Mouse (Mus musculus) neutrophil, adult 5-6 weeks (primary cell): Measurements from ENCODE around the gene Sox8. TPM values are rescaled to one million over a fixed set of nuclear protein-coding genes. Genes with fewer than 3 reads are reported as not detected.

Experiments
- ATAC-seq: fragments of 151-379, 151-347 bp; 2 replicates; pipeline ENCODE4 v1.8.0; 2017; ENCODE audit warnings: mild to moderate bottlenecking, moderate TSS enrichment; ENCODE audit not compliant: insufficient number of reproducible peaks, poor library complexity, low FRiP score, severe bottlenecking; ENCODE audit errors: extremely low read depth
- total RNA-seq: library from RNA; stranded (forward); fragments of 200-1000 nt; gene quantifications from 2 replicates; pipeline ENCODE4 v1.2.3, GENCODE M21; 2017

The Sox8 gene
- total RNA-seq, 1 experiment from 2014 or later = not detected

DNA sequence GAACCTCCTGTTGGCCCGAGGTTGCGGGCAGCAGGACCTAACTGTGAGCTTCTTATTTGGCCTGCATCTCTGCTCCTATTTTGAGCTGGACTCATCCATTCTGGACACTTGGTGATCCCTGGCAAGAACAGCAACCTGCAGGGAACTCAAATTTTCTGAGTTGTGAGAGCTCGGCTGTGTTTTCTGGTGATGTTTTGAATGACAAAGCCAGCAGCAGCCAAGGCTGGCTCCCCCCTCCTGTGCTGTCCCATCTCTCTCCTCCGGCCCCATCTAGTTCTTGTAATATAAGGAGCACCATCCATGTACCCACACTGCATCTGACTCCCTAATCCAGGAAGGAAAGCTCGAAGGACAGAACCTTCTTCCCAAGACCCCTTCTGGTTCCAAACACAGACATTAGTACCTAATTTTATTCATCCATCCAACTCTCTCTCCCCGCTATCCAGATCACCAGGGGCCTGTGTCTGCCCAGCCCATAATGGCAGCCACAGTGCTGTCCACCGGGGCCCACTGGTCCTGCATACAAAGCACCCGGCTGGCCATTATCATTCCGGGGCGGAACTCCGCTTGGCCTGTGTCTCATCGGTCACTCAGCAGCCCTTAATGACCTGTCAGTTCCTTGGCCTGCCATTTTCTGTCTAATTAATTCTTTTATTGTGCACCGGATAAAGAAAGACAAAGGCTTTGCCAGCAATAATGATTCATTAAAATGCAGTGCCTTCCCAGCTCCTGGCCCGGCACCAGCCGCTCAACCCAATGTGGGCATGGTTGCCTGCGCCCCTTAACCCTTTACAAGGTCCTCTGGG is 9.1 kb downstream of the Sox8 start:
- ATAC-seq = no peak

DNA sequence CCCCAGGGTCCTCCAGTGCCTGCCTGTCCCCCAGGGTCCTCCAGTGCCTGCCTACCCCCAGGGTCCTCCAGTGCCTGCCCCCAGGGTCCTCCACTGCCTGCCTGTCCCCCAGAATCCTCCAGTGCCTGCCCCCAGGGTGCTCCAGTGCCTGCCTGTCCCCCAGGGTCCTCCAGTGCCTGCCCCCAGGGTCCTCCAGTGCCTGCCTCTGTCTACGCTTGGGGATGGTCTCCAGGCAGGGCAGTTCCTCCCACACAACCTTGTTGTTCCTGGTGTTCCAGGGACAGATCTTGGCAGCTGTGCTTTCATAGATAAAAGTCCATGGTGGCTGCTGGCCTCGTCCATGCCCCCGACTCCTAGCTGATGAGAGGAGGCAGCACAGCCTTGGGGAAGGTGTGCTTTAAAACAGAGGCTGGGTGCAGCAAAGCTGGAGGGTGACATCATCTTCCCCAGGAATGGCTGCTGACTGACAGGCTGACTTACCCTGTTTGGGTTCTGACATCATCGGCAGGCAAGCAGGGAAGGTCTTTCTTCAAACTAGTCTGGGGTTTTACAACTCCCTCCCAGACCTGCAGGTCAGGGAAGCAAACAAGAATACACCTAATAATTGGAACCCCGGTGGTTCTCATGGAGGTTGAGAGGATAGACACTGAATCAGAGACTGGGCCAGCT is 9.8 kb downstream of the Sox8 start:
- no peak for ATAC-seq

DNA sequence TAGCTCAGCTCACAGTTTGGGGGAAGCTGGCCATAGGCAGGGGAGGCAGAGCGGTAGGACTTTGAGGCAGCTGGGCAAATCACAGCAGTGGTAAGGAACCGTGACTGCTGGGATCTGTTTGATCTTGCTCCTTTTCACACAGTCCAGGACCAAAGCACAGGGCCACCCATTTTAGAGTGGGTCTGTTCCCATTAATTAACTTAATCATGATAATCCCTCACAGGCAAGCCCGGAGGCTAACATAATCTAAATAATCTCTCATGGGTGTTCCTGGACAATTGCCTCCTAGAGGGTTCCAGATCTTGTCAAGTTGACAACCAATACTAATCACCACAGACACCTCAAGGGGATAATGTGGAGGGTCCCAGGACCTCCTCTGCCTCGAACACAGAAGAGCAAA is 10.9 kb downstream of the Sox8 start:
- ATAC-seq = no peak

DNA sequence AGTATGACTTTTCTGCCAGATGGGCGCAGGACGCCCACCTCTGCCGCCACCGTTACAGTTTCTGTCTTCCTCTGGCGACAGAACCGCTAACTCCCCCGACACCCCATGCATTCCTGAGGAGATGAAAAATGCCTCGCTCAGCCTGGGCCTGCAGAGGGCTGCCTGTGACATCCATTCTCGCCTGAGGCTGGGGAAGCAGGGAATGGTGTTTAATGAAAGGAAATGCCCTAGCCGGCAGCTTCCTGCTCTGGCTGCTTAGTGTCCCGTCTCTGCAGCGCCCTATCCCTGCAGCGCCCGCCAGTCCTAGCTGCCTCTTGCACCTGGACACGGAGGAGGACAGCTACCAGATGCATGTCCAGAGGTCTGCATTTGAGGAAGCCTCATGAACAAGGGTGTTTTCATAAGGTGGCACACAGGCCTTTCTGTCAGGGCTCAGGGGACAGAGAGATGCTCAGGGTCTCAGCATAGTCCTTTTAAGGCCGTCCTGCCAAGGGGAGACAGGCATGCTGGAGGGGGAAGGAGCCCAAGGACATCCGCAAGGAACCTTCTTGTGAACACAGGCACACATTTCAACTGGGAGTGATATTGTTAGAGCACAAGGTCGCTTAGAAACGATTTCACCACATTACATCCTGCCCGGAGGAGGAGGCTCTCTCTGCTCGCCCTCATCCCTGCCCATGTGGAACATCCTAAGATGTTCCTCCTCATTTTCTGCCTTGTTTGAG is 13.7 kb downstream of the Sox8 start:
- ATAC-seq = no peak

DNA sequence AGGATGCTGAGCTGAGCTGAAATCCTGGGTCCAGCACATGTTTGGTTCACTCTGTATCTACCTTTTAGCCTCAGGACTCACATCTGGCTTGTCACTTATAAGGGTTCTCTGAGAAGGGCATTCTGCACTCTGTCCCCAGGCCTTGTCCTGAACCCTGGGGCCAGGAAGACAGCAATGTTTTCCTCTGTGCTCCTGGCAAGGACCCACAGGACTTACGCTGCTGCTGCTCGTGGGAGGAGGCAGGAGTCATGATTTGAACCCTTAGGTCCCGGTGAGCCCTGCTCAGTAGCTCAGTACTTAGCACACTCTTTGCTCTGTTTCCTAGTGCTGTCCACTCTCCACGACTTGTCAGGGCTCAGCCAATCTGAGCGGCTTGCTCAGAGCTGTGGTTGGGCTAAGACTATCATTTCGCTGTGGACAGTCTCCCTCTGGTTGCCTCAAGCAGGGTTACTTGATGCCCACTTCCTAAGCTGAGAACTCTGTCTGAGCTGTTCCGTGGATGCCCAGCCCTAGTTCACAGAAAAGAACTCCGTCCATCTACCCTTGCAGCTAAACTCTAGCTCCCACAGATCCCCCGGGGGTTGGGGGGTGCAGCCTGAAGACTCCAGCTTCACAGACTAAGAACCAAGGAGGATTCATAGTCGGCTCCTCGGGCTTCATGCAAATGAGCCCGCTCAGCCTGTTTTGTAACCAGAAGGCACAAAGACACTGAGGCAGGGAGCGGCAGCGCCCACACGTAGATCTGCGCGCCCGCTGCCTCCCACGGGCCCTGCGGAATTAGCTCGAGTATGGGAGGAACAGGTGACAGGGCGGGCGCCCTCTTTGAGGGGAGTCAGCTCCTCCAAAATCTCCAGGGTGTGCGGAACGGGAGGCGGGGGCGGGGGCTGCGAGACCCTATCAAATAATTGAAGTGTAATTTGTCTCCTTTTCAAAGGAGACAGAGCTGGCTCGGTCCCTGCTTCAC is 14.5 kb downstream of the Sox8 start:
- no peak for ATAC-seq

DNA sequence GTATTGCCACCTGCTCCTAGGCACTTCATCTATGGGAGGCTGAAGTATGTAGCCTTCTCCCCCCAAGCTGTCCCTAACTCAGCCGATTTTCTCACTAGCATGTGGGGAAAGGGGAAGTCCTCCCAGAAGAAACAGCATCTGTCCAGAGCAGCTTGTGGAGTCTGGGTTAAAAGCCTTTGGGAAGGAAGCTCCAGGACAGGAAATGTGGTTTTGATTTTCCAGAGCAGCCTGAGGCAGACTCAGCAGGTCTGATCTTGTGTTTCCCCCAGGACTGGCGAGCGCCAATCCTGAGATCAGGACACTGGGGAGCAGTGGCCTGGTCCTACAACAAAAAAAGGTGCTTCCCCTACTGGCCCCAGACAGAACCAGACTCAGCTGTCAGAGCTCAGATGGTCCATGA is 15.3 kb downstream of the Sox8 start:
- no peak for ATAC-seq

DNA sequence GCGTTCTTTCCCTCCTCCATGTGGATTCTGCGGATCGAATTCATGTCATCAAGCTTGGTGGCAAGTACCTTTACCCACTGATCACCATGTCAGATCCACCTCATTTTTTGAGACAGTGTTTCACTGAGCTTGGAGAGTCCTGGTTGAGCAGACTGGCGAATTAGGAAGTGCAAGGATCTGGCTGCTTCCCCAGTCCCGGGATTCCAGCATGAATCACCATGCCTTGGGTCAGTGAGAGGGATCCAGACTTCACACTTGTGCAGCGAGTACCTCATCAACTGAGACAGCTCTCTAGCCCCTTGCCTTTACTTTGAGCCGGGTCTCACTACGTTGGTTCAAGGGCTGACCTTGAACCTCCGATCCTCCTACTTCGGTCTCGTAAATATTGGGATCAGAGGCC is 19.2 kb downstream of the Sox8 start:
- ATAC-seq = no peak

DNA sequence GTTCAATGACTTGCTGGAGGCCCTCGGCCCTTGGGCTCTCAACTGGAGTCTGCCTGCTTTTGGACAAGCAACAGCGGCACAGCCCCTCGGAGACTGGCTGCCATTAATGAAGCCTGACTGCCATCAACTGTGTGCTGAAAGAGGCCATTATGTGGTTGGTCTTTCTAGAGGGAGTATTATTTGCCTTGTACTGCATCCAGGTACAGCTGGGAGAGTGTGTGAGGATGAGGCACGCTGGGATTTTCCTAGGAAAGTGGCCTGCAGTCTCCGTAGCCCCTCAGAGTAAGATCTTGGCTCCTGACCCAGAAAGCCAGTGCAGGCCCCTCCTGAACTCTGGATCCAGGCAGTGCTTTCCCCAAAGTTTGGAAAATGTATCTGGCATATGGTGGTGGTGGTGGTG is 20.5 kb downstream of the Sox8 start:
- ATAC-seq = no peak

DNA sequence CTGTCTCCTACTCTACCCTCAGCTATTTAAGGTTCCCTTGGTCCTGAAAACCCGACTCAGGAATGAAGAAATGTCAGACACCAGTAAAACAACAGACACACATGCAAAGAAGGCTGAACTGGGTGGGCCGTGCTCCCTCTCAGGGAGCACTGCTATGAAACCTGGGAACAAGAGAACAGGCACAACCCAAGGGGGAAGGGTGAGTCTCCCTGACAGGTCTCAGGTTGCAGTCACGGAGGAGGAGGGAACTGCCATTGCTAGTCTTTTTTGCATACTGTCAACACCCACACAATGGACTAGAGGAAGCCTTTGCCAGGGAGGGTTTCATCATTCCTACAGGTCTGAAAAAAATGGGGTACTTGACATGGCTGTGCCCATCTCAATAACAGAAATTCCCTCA is 23.5 kb downstream of the Sox8 start:
- ATAC-seq = no peak

DNA sequence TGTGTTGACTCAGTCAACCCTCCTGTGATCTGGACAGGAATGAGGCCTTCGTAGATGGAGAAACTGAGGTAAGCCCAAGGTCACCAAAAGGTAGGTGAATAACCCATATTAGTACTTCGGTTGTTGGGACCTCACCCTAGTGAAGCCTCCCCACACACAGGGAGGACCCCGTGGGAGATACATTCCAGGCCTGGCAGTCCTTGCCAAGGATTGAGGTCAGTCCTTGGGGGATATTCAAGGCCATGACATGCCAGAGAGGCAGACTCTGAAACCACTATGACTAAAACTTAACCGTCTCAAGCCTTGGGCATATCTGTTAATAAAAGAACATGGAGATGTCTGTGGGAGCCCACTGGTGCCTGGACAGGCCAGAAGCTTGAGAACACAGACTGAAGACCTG is 28.7 kb downstream of the Sox8 start:
- ATAC-seq = no peak

DNA sequence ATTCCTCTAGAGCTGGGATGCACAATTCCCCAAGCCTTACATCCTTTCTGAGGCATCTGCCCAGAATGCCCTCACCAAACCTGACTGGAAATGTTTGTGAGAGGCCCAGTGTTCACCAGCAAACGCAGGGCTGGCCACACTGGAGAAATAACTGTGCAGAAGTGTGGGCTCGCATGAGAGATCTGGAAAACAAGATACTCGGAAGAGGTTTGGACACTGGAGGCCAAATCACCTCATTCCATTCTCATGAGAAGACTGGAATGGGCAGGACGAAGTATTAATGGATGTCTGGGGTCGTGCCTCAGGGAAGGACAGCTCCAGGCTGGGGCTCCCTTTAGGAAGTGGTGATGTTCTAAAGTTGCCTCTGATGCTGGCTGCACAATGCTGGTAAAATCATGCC is 29.8 kb downstream of the Sox8 start:
- no peak for ATAC-seq

DNA sequence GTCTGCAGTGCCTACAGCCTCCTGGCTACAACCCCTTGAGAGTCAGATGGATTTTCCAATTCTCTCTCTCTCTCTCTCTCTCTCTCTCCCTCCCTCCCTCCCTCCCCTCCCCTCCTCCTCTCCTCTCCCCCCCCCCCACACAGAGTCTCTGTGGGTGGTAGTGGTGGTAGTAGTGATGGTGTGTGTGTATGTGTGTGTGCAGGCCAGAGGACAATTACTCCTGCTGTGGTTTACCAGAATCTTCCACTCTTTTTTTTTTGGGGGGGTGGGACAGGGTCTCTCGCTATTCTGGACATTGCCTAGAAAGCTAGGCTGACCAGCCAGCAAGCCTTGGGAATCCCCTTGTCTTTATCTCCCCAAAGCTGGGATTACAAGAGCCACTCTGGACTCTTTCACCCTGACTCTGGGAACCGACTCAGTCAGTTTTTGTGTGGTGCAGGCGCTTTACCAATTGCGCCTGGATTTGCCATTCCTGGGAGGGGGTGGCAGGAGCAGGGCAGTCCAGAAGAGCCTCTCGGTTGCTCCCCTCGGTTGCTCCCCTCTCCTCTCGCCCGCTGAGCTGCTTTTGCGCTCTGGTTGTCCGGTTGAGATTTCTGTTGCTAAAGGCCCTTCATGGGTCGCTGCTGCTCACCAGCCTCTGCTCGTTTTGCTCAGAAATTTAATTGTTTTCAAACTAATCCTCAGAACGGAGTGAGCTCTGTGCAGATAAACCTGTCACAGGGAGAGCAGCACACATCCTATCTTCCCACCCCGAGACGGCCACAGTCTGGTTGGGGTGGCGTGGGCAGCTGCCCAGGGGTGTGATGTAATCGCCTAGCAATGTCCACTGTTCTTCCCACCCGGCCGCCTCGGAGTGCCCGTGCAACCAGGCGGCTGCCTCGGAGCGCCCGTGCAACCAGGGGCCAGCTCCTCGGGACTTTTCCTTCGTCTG is 31.3 kb downstream of the Sox8 start:
- no peak for ATAC-seq

DNA sequence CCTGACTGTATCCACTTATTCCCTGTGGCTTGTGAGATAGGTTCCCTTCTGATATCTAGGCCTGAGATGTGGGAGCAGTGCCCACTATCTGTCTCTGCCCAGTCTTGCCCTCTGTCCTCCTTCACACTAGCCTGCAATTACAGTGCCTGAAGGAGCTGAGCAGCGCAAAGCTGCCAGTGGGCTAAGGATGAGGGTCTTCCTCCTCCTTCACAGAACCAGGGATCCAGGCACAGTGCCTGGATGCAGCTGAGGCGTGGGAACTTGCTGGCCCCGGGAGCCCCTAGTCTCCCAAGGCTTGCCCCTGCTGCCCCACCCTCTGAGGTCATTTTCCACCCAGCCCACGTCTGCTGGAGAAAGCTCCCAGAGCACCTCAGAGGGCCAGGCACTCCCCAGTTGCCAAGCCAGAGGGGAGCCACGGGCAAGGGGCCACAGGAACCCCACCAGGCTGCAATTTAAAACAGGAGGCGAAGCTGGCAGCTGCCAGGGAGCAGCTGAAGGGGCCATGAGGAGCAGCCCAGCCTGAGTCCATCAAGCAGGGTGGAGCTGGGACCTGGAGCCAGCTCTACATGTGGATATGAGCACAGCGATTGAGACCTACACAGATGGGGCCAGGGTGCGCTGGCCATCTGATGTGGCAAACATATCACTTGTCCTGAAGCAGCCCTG is 40.0 kb downstream of the Sox8 start:
- ATAC-seq = no peak

DNA sequence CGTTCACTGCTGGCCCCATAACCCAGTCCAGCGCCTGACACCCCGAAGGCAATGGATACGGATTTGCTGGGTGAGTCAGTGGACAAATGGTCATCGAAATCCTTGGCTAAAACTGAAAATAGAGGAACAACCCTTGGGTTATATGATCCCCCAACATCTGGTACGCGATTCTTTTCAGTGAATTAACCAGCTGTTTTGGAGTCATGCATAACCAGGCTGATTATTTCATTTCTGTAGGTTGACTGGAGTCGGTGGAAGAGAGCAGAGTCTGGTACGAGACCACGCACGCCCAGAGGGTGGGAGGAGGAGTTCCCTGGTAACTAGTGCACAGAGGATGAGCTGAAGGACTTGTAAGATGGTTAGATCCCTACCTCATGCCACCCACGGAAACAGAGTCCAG is 48.4 kb downstream of the Sox8 start:
- ATAC-seq = no peak

DNA sequence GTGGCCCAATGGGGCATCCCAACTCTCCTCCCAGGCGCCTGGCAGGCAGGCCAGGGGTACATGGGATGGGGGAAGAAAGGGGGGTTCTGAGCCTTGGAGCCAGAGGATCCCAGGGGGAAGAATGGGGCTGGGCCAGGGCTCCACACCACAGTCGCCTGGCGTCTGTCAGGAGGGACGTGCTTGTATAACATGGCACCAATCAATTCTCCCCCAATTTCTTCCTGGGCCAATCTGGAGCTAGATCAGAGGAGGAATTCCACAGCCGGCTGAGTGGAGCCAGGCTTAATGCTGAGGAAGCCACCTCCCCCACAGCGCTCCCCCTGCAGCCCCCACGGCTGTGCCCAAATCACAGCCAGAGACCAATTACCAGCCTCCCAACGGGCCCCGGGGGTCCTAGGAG is 50.0 kb downstream of the Sox8 start:
- ATAC-seq = no peak

DNA sequence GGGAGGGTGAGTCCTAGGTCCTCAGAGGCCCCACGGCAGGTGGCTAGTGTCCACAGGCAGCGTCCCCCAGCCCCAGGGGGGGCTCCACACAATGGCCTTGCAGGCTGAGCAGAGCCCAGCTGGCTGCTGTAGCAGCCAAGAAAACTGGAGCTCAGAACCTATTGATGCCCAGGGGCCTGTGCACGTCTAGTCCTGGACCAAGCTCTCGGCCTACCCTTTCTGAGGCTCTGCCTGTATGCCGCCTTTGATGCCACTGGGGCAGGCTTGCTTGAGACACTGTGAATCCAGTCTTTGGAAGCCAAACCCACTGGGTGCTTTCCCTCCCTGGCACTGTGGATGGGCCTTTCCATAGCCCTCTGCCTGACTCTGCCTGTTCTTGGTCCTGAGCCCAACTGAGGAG is 51.0 kb downstream of the Sox8 start:
- ATAC-seq = no peak

DNA sequence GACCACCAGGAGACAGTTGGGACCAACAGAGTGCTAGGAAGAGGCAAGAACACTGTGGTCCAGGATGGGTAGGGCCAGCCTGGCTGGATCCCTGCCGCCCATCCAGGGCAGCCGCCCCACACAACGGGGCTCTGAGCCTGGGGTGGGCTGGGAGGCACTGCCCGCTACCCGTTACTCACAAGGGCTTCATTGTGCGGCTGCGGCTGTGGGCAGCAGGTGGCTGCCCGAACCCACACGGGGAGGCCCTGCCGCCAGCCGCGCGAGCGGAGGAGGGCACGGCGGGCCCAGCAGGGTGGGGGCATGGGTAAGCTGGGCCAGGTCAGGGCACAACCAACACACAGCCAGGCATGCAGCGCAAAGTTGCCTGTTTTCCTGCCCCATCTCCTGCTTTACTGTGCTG is 52.3 kb downstream of the Sox8 start:
- ATAC-seq = no peak

DNA sequence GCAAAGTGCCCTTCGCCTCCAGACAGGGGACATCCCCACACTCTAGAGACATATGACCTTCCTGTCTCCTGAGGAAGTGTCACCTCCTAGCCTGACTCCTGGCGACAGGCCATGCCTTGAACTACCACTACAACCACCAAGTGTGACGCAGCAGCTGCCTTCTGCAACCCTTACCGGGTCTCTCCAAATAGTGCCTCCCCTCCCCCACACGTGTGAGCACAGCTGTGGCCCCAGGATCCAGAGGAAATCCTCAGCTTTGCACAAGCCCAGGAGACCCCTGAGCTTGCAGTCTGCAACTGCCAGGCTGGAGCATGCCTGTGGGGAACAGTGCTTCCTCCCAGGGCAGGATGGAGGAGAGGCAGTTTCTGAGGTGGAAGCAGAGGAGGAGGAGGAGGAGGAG is 54.2 kb downstream of the Sox8 start:
- ATAC-seq = no peak
